ENCODE assay signal across 8 mouse cellular contexts in the genomic region with DNA sequence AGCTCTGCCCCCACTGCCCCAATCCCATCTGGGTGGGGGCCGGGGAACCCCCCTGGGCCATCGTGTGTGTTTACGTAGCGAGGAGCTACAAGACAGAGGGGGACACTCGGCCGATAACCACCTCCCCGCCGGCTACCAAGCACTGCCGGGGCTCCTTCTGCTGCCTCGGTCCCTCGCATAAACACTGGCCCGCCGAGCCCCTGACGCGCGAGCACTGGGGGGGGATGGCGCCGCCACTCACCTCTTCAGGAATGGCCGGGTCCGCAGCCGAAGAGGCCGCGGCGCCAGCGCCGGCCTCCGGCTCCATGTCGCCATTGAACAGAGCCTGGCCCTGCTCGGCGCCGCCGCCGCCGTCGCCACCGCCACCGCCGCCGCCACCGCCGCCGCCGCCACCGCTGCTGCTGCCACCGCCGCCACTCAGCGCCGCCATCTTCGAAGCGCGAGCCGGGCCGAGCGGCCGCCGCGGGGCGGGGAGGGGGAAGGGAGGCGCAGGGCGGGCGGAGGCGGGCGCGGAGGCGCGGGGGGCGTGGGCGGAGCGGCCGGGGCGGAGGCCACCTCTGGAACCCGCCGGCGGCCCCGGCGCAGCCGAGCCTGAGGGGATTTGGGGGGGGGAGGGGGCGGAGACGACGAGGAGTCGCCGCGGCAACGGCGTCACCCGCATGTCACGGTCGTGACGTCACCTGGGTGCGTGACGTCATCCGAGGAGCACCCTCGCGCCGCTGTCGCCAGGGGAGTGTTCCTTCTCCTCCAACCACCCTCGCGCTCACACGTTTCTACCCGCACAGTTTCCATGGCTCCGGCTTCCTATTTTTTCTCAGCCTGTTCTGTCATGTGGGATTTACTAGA. TPM values are rescaled to one million over a fixed set of nuclear protein-coding genes. Genes with fewer than 3 reads are reported as not detected.
DNase-seq lines count a peak whose midpoint lies in the region; ATAC-seq and TF ChIP-seq lines count a peak whose summit lies in the region.

A gene (minus strand): TSS at position 598 of the 846 bp plus-strand sequence.

- peaks cover 30% of the 10 kb centered on the region for H3K79me2 ChIP-seq in MEL (ENCODE audit: control insufficient read depth, insufficient read depth, low read length, poor library complexity)

- ATAC-seq in hematopoietic stem cell, adult 5-6 weeks (replicated peaks in 1 of 2; ENCODE audit: insufficient read depth in 1 of 2, low FRiP score in 2 of 2, low TSS enrichment in 1 of 2, low read depth in 1 of 2, poor library complexity in 2 of 2, severe bottlenecking in 2 of 2) = peak; percentile 87 to 94
- ATAC-seq in lung, embryonic 16.5 days (ENCODE audit: low read depth) = peak; percentile 95

- peak within 1 kb of the TSS; percentile 89 for H3K9ac ChIP-seq in MEL (ENCODE audit: control insufficient read depth, low read depth, low read length, poor library complexity, severe bottlenecking)
- peak within 1 kb of the TSS; percentile 83 for H3K9ac ChIP-seq in lung, embryonic 16.5 days (ENCODE audit: low read length)

- under 1% methylated on average over 80 of the region's 101 CpGs for WGBS in cerebellum, adult 2 months
- 0% methylated on average over 57 of the region's 101 CpGs for WGBS in lung, embryonic 16.5 days

- H3K36me3 ChIP-seq in MEL (ENCODE audit: control insufficient read depth in 1 of 2, insufficient read depth in 2 of 2, low read length in 2 of 2) = peaks cover 0 to 10% of the 10 kb centered on the region in 2 experiments; a peak in 2 of 4 replicates
- no peaks in the 10 kb centered on the region for H3K36me3 ChIP-seq in lung, embryonic 16.5 days (ENCODE audit: control insufficient read depth, insufficient read depth, low read length)

- peak; percentile 87 for DNase-seq in MEL (ENCODE audit: low read depth, low spot score)
- DNase-seq in cerebellum, adult 2 months = peak; percentile 85
- peak; percentile 97 for DNase-seq in forelimb bud, embryonic 11.5 days (ENCODE audit: low read depth, low spot score)
- peak; percentile 46 for DNase-seq in layer of hippocampus, adult 9-10 months (ENCODE audit: low spot score)
- peak; percentile 59 for DNase-seq in ovary, postnatal 10 days (ENCODE audit: low spot score)
- DNase-seq in thymus, postnatal 10 days (ENCODE audit: low spot score in 2 of 2) = peak; percentile 75 to 82

- H3K27me3 ChIP-seq in MEL (ENCODE audit: control insufficient read depth in 1 of 2, insufficient read depth in 2 of 2, low read length in 2 of 2) = no peaks in the 10 kb centered on the region
- H3K27me3 ChIP-seq in cerebellum, adult 2 months (ENCODE audit: control insufficient read depth, insufficient read depth, low read length) = no peaks in the 10 kb centered on the region
- no peaks in the 10 kb centered on the region for H3K27me3 ChIP-seq in lung, embryonic 16.5 days (ENCODE audit: control insufficient read depth, insufficient read depth, low read depth, low read length)

- peak; percentile 16 to 42; a peak in 1 of 4 replicates for TF ChIP-seq POLR2A in MEL (IDR thresholded peaks at IDR 0.05; ENCODE audit: control insufficient read depth in 1 of 2, insufficient read depth in 1 of 2, low read depth in 1 of 2, low read length in 2 of 2, poor library complexity in 1 of 2)
- 0 out of 2 replicates have a peak, but pooled peaks have one; percentile 35 for TF ChIP-seq POLR2A in cerebellum, adult 2 months (IDR thresholded peaks at IDR 0.05; ENCODE audit: borderline replicate concordance, insufficient read depth, low read length)

- H3K4me2 ChIP-seq in lung, embryonic 16.5 days (ENCODE audit: low read depth, low read length) = peak within 1 kb of the TSS; percentile 74

- no peak for TF ChIP-seq CTCF in MEL (IDR thresholded peaks at IDR 0.05 in 2 of 3, conservative IDR thresholded peaks at IDR 0.05 in 1 of 3; ENCODE audit: control insufficient read depth in 1 of 3, insufficient read depth in 1 of 3, low read depth in 2 of 3, low read length in 3 of 3, poor library complexity in 1 of 3, severe bottlenecking in 1 of 3)
- no peak for TF ChIP-seq CTCF in cerebellum, adult 2 months (IDR thresholded peaks at IDR 0.05; ENCODE audit: borderline replicate concordance, insufficient read depth, low read depth, low read length)

- peak within 1 kb of the TSS; percentile 69 to 99 for H3K4me3 ChIP-seq in MEL (ENCODE audit: control insufficient read depth in 1 of 2, insufficient read depth in 1 of 2, low read depth in 2 of 2, low read length in 2 of 2)
- peak within 1 kb of the TSS; percentile 99 for H3K4me3 ChIP-seq in cerebellum, adult 2 months (replicated peaks; ENCODE audit: insufficient read depth, low read depth, low read length)
- peak within 1 kb of the TSS; percentile 74 for H3K4me3 ChIP-seq in lung, embryonic 16.5 days (ENCODE audit: low read length)

- H3K27ac ChIP-seq in MEL (ENCODE audit: control insufficient read depth, low read depth, low read length) = peak within 1 kb of the TSS; percentile 6
- peak within 1 kb of the TSS; percentile 73 for H3K27ac ChIP-seq in cerebellum, adult 2 months (ENCODE audit: insufficient read depth, low read length)
- H3K27ac ChIP-seq in lung, embryonic 16.5 days (ENCODE audit: low read length) = peak within 1 kb of the TSS; percentile 96

- TF ChIP-seq EP300 in MEL (IDR thresholded peaks at IDR 0.05; ENCODE audit: low read depth in 1 of 2, low read length in 2 of 2) = 0 out of 4 replicates have a peak, but pooled peaks of 1 of the 2 experiments have one; percentile 24

- H3K9me3 ChIP-seq in MEL (replicated peaks; ENCODE audit: insufficient read depth, low read length) = no peaks in the 10 kb centered on the region
- H3K9me3 ChIP-seq in lung, embryonic 16.5 days (ENCODE audit: control insufficient read depth, low read length) = no peaks in the 10 kb centered on the region

- no peak for TF ChIP-seq RAD21 in MEL (IDR thresholded peaks at IDR 0.05; ENCODE audit: low read depth, low read length)

- H3K4me1 ChIP-seq in MEL (ENCODE audit: control insufficient read depth in 1 of 2, insufficient read depth in 2 of 2, low read length in 2 of 2) = peaks cover 0 to 7% of the 10 kb centered on the region in 2 experiments; a peak in 3 of 4 replicates
- no peaks in the 10 kb centered on the region; the same call in 1 of the 2 replicates for H3K4me1 ChIP-seq in cerebellum, adult 2 months (ENCODE audit: control insufficient read depth, insufficient read depth, low read length)
- H3K4me1 ChIP-seq in lung, embryonic 16.5 days (replicated peaks; ENCODE audit: control insufficient read depth, insufficient read depth, low read length) = peaks cover 18% of the 10 kb centered on the region

TF ChIP-seq in MEL, 35 proteins besides CTCF, POLR2A, EP300 and RAD21:
- TF ChIP-seq HCFC1 (IDR thresholded peaks at IDR 0.05; ENCODE audit: low read depth, low read length) (peak; percentile 78), MXI1 (IDR thresholded peaks at IDR 0.05; ENCODE audit: low read depth, low read length) (peak; percentile 57), GABPA (IDR thresholded peaks at IDR 0.05; ENCODE audit: low read depth, low read length) (peak; percentile 94; the same call in 1 of the 2 replicates), TBP (IDR thresholded peaks at IDR 0.05; ENCODE audit: low read depth, low read length) (0 out of 2 replicates have a peak, but pooled peaks have one; percentile 30), POLR2AphosphoS2 (IDR thresholded peaks at IDR 0.05; ENCODE audit: low read length) (no peak), TCF12 (IDR thresholded peaks at IDR 0.05; ENCODE audit: low read depth, low read length) (0 out of 2 replicates have a peak, but pooled peaks have one; percentile 31), SIN3A (IDR thresholded peaks at IDR 0.05; ENCODE audit: low read length) (peak; percentile 64), JUND (IDR thresholded peaks at IDR 0.05; ENCODE audit: low read depth, low read length) (no peak; the same call in 1 of the 2 replicates), ETS1 (IDR thresholded peaks at IDR 0.05; ENCODE audit: low read depth, low read length) (peak; percentile 91), MEF2A (IDR thresholded peaks at IDR 0.05; ENCODE audit: extremely low read depth, insufficient replicate concordance, low read depth, low read length, poor library complexity, severe bottlenecking) (no peak), BHLHE40 (IDR thresholded peaks at IDR 0.05; ENCODE audit: borderline replicate concordance, low read depth, low read length) (0 out of 2 replicates have a peak, but pooled peaks have one; percentile 17), MAZ (IDR thresholded peaks at IDR 0.05; ENCODE audit: low read depth, low read length) (peak; percentile 67; the same call in 1 of the 2 replicates), GATA1 (IDR thresholded peaks at IDR 0.05; ENCODE audit: low read depth, low read length) (no peak), NRF1 (IDR thresholded peaks at IDR 0.05; ENCODE audit: insufficient read depth, low read depth, low read length, poor library complexity, severe bottlenecking) (0 out of 2 replicates have a peak, but pooled peaks have one; percentile 35), MAX (IDR thresholded peaks at IDR 0.05; ENCODE audit: low read length) (peak; percentile 65; the same call in 1 of the 2 replicates)

RNA-seq across cellular contexts. Expression of the gene that starts here (rescaled TPM):
- 6.3 and 7.6 TPM in 2 replicates for total RNA-seq in MEL (2012; rRNA removed)
- polyA plus RNA-seq in MEL (2012; ENCODE audit: insufficient read depth in 1 of 2, insufficient read length in 2 of 2, low read depth in 1 of 2, low replicate concordance in 2 of 2, missing spikeins in 1 of 2) = 1 to 10 TPM in 1 of 2 experiments, not detected in 1; 8.4 TPM
- 33.8 and 35.9 TPM in 2 replicates for polyA plus RNA-seq in cerebellum, adult 2 months (2012; rRNA removed)
- 17.5 and 21.6 TPM in 2 replicates for total RNA-seq in hematopoietic stem cell, adult 5-6 weeks (2017)
- 16.1 and 16.3 TPM in 2 replicates for polyA plus RNA-seq in lung, embryonic 16.5 days (2015; fragmentation: Nextera tagmentation; extraction: Ambion mirVana)

Comparison
In these comparisons a context has a peak if more than half of its experiments do, and no peak if none do; other contexts are left out.
1. Peak in every context shown above with its lines: DNase-seq, ATAC-seq, H3K4me3 ChIP-seq and H3K27ac ChIP-seq.
2. DNase-seq: peak in every context shown above with its lines; median percentile 97 in forelimb bud, embryonic 11.5 days; 87 in MEL; 85 in cerebellum, adult 2 months; 78 in thymus, postnatal 10 days; 59 in ovary, postnatal 10 days; 46 in layer of hippocampus, adult 9-10 months.
3. H3K27ac ChIP-seq: peak in every context shown above with its lines; median percentile 96 in lung, embryonic 16.5 days; 73 in cerebellum, adult 2 months; 6 in MEL.